Mouse (Mus musculus) frontal cortex, postnatal 14 days (tissue): ENCODE measurements around the gene Pglyrp3.
"Not testable (repeated sequence)": the region's sequence is repeated elsewhere in the genome, so short reads cannot be mapped to it uniquely, and the experiment has no call there.

Experiments
- DNase-seq, 2 experiments: peaks; one replicate each; pipeline ENCODE4 v3.0.0; 2022; ENCODE audit warnings: low spot score in 2 of 2

Gene Pglyrp3

DNA sequence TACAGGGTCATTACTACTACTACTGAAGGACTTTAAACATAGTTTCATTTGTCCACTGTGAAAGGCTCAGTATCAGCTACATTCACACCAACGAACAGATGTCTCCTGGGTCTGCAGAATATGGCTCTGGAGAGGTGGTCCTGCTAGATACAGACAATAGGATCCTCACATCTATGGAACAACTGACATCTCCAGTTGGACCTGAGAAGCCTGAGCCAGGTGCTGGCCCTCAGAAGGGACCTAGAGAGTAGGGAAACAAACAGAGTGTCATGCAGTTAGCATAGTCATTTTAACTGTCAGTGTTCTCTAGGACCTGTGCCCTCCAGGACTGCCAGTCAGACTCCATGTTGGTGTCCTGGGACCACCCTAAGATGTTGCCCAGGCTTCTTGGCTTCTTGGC lies at the start of gene Pglyrp3:
Gene Pglyrp3 (plus strand): TSS at position 301 of the 400 bp plus-strand sequence.
- DNase-seq, result no peak

DNA sequence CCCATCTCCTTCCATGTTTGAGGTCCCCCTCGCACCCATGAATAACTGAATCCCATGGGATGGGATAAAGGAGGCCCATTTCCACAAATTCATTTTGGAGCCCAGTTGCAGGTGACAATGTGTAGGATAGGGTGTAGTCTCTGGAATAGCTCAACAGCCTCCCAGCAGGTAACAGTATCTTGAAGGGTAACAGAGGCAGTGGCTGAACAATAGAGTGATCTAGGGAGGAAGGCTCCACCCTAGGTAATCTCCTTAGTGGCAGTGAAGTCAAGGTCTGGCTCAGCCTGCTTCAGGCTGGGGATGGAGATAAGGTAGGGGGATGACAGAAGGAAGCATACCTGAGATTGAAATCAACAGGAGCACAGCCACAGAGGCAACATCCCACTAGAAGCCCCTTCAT lies 3.4 kb upstream of the Pglyrp3 start:
- no peak for DNase-seq

DNA sequence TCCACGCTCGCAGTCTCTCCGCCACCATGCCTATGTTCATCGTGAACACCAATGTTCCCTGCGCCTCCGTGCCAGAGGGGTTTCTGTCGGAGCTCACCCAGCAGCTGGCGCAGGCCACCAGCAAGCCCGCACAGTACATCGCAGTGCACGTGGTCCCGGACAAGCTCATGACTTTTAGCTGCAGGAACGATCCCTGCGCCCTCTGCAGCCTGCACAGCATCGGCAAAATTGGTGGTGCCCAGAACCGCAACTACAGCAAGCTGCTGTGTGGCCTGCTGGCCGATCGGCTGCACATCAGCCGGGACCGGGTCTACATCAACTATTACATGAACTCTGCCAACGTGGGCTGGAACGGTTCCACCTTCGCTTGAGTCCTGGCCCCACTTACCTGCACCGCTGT lies 10.2 kb downstream of the Pglyrp3 start:
- not testable (repeated sequence) for DNase-seq

DNA sequence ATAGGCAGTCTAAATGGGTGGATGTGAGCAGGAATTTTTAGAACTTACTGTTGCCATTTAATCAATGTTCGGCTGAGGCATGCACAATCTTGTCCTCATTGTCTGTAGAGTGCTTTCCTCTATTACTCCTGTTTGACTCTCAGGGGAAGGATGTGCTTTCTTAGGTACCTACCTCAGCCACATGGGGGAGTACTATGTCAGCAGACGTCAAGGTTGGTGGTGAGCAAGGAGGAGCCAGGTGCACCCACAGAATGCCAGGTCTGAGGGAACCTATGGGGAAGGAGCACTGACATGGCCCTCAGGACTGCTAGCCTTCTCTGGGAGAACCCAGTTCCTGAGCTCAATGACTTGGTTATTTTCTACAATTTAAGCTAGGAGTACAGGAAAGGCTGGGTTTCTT lies 18.8 kb downstream of the Pglyrp3 start:
- DNase-seq, result no peak

DNA sequence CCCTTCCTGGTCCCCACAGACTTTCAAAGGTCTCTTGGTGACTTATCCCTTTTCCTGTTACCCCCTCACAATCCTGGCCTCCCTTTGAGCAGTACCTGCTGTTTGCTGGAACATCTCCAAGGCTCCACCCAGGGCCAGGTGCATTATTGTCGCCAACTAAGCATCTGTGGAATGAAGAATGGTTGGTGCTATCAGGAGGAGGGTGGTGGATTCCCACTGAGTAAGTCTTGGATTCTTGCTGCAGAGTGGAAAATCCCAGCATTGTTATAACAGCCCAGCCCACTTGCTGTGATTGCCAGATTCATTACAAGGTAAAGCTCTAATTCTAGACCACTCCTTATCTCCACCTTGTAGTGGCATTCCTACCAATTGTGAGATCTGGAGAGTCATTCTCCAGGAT lies 19.5 kb downstream of the Pglyrp3 start:
- DNase-seq, result no peak

DNA sequence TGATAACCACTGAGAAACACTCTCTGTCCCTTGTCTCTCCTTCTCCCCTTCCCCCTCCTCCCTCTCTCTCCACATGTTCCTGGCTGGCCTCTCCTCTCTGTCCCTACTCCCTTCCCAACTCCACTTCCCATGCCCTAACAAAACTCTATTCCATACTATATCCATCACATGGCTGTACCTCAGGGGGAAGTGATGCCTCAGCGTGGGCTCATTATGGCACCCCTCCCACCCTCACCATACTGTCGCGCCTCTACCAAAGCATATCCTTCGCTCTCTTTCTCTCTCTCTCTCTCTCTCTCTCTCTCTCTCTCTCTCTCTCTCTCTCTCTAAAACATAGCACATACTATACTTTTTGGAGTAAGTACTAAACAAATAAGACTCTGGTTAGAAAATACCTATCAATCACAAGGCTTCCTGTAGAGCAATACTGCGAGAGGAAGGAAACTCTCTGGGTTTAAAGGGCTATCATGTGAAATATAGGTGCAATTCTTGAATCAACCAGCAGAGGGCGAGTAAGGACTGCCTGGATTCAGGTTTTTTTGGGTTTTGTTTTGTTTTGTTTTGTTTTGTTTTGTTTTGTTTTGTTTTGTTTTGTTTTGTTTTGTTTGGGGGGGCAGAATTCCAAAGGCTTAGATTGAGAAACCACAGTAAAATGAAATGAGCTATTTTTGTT lies 36.1 kb downstream of the Pglyrp3 start:
- no peak for DNase-seq

DNA sequence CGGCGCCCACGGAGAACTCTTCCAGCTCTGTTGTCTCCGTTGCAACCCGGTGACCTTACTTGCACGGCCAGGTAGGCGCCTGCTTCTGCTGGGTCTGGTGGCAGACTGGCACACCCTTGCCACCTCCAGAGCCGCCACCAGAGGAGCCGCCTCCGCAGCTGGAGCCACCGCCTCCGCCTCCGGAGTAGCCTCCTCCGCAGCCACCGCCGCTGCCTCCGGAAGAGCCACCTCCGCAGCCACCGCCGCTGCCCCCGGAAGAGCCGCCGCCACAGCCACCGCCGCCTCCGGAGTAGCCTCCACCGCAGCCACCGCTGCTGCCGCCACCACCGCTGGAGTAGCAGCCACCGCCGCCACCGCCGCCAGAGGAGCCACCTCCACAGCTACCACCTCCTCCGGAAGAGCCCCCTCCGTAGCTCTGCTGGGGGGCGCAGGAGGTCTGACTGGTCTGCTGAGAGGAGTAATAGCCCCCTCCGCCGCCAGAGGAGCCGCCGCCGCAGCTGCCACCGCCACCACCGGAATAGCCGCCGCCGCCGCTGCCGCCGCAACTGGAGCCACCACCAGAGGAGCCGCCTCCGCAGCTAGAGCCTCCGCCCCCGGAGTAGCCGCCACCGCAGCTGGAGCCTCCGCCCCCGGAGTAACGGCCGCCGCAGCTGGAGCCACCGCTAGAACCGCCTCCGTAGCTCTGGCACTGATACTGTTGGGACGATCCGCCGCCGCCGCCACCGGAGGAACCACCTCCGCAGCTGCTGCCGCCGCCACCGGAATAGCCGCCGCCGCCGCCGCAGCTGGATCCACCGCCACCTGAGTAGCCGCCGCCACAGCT lies 66.3 kb downstream of the Pglyrp3 start:
- peak; percentile 48 for DNase-seq
